Mouse (Mus musculus): ENCODE results near the gene Vil1. TPM values are rescaled to one million over a fixed set of nuclear protein-coding genes. Genes with fewer than 3 reads are reported as not detected.

Vil1 gene
- polyA plus RNA-seq, 1 experiment: 0.56 TPM

DNA sequence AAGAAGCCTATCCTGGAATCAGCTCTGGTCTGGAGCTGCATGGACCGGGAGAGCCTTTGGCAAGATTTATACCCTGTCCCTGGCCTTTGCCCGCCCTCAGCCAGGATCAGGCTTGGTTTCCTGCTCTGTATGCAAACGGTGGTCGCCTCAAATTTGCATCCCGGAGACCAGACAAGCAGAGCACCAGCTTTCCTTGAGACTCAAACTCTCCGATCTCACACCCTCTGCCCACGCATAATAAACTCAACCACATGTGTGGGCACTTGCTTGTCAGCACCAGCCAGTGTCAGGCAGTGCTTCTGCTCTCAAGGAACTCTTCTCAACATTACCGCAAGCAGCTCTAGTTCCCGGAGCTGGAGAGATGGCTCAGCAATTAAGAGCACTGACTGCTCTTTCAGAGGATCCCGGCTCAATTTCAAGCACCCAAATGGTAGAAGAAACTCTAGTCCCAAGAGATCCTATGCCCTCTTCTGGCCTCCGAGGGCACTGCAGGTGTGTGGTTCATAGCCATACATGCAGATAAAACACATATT lies 11.2 kb upstream of the Vil1 start:
- 0 out of 2 replicates have a peak, but pooled peaks cover 2% of the 10 kb centered on the region for H3K4me1 ChIP-seq (ENCODE audit: control insufficient read depth, insufficient read depth, low read length)
- TF ChIP-seq CTCF (IDR thresholded peaks at IDR 0.05; ENCODE audit: extremely low read depth, insufficient read depth, low read length) (peak; percentile 42), POLR2A (IDR thresholded peaks at IDR 0.05; ENCODE audit: extremely low read depth, insufficient read depth, low read length) (no peak)
- H3K4me3 ChIP-seq (ENCODE audit: insufficient read depth, low read length): peak overlapping the region; percentile 18
- H3K27ac ChIP-seq (ENCODE audit: insufficient read depth, low read length): peak overlapping the region; percentile 2; the same call in 1 of the 2 replicates

DNA sequence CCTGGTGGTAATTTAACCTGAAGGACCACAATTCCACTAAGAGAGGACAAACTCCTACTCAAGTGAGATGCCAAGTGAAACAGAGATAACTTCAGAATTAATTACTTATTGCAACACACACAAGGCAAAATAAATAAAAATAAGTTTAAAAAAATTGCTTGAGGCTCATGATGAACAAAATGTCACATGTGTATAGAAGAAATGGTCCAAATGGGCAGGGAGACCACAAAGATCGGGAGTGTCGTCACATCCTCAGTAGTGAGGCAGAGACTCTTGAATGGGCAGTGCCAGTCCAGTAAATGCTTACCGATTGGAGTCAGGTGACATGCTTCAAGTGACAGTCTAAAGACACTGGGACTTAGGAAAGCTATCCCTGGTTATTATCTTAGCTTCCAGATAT lies 8.6 kb upstream of the Vil1 start:
- H3K4me3 ChIP-seq (ENCODE audit: insufficient read depth, low read length): no peak overlapping the region
- no peak for TF ChIP-seq CTCF (IDR thresholded peaks at IDR 0.05; ENCODE audit: extremely low read depth, insufficient read depth, low read length)
- TF ChIP-seq POLR2A (IDR thresholded peaks at IDR 0.05; ENCODE audit: extremely low read depth, insufficient read depth, low read length): no peak
- 0 out of 2 replicates have a peak, but pooled peaks cover 2% of the 10 kb centered on the region for H3K4me1 ChIP-seq (ENCODE audit: control insufficient read depth, insufficient read depth, low read length)
- H3K27ac ChIP-seq (ENCODE audit: insufficient read depth, low read length): no peak overlapping the region

- TF ChIP-seq POLR2A (IDR thresholded peaks at IDR 0.05; ENCODE audit: extremely low read depth, insufficient read depth, low read length) (no peak), CTCF (IDR thresholded peaks at IDR 0.05; ENCODE audit: extremely low read depth, insufficient read depth, low read length) (no peak)
- H3K4me1 ChIP-seq (ENCODE audit: control insufficient read depth, insufficient read depth, low read length): 0 out of 2 replicates have a peak, but pooled peaks cover 2% of the 10 kb centered on the region
- no peak overlapping the region for H3K4me3 ChIP-seq (ENCODE audit: insufficient read depth, low read length)
- no peak overlapping the region for H3K27ac ChIP-seq (ENCODE audit: insufficient read depth, low read length)
Observed at GRCm38 (mm10) chr1:74401015-74401702, 8.0 kb upstream of the Vil1 start.

DNA sequence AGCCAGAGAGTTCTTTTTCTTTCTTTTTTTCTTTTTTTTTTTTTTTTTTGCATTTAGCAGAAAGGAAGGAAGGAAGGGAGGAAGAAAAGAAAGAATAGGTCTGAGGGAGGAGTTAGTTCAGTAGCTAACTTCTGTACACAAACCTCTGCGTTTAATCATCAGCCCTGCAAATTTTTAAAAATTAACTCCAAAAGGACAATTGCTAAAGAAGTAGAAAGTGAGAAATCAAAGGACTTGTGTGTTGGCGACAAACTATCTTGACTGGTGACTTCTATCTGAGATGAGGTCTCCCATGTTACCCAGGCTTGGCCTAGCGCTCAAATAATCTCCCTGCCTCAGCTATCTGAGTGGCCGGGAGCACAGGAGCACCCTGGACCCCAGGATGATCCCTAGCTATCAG lies 5.0 kb upstream of the Vil1 start:
- no peak for TF ChIP-seq POLR2A (IDR thresholded peaks at IDR 0.05; ENCODE audit: extremely low read depth, insufficient read depth, low read length)
- no peak for TF ChIP-seq CTCF (IDR thresholded peaks at IDR 0.05; ENCODE audit: extremely low read depth, insufficient read depth, low read length)
- H3K4me1 ChIP-seq (ENCODE audit: control insufficient read depth, insufficient read depth, low read length): no peaks in the 10 kb centered on the region
- H3K27ac ChIP-seq (ENCODE audit: insufficient read depth, low read length): no peak overlapping the region
- no peak overlapping the region for H3K4me3 ChIP-seq (ENCODE audit: insufficient read depth, low read length)

DNA sequence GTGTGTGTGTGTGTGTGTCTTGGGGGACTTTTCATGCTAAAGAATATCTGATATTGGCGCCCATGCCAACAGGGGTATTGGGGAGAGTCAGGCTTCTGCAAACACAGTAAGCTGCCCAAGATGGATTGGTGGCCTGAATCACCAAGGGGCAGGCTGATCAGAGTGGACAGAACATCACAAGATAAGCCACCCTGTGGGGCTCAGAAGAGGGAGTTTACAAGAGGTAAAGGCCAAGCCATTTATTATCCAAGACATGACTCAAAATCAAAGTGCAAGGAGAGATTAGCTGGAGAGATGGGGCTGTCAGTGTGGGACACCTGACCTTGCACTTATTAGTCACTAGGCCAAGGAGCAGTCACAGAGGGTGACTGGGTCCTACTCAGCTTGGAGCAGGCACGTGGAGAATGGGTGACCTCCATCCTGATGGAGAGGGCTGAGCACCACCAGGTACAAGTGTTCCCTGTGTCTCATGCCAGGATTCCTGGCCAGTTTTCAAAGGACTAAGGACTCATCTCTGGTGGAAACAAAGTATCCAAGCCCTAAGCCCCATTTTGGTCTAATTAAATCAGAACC lies 2.7 kb downstream of the Vil1 start:
- Histone ChIP-seq H3K4me3 (ENCODE audit: insufficient read depth, low read length) (no peak overlapping the region), H3K4me1 (ENCODE audit: control insufficient read depth, insufficient read depth, low read length) (no peaks in the 10 kb centered on the region), H3K27ac (ENCODE audit: insufficient read depth, low read length) (no peak overlapping the region)
- no peak for TF ChIP-seq POLR2A (IDR thresholded peaks at IDR 0.05; ENCODE audit: extremely low read depth, insufficient read depth, low read length)
- no peak for TF ChIP-seq CTCF (IDR thresholded peaks at IDR 0.05; ENCODE audit: extremely low read depth, insufficient read depth, low read length)

DNA sequence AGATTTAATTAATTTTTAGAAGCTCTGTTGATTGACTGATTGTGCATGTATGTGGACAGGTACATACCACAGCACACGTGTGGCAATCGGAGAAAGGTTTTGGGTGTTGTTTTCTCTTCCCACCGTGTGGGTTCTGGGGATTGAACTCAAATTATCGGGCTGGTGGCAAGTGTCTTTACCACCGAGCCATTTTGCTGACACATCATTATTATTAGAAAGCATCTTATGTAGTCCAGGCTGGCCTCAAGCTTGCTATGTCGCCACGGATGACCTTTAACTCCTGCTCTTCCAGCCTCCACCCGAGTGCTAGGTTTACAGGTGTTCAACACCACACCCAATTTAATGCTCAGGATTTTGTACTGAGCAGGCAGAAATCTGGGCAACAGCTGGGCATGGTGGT lies 3.5 kb downstream of the Vil1 start:
- Histone ChIP-seq H3K4me1 (ENCODE audit: control insufficient read depth, insufficient read depth, low read length) (no peaks in the 10 kb centered on the region), H3K4me3 (ENCODE audit: insufficient read depth, low read length) (no peak overlapping the region), H3K27ac (ENCODE audit: insufficient read depth, low read length) (no peak overlapping the region)
- no peak for TF ChIP-seq CTCF (IDR thresholded peaks at IDR 0.05; ENCODE audit: extremely low read depth, insufficient read depth, low read length)

GRCm38 (mm10) chr1:74415143-74415542 lies 6.0 kb downstream of the Vil1 start:
- TF ChIP-seq POLR2A (IDR thresholded peaks at IDR 0.05; ENCODE audit: extremely low read depth, insufficient read depth, low read length) (no peak), CTCF (IDR thresholded peaks at IDR 0.05; ENCODE audit: extremely low read depth, insufficient read depth, low read length) (no peak)
- Histone ChIP-seq H3K4me1 (ENCODE audit: control insufficient read depth, insufficient read depth, low read length) (no peaks in the 10 kb centered on the region), H3K27ac (ENCODE audit: insufficient read depth, low read length) (no peak overlapping the region), H3K4me3 (ENCODE audit: insufficient read depth, low read length) (no peak overlapping the region)

DNA sequence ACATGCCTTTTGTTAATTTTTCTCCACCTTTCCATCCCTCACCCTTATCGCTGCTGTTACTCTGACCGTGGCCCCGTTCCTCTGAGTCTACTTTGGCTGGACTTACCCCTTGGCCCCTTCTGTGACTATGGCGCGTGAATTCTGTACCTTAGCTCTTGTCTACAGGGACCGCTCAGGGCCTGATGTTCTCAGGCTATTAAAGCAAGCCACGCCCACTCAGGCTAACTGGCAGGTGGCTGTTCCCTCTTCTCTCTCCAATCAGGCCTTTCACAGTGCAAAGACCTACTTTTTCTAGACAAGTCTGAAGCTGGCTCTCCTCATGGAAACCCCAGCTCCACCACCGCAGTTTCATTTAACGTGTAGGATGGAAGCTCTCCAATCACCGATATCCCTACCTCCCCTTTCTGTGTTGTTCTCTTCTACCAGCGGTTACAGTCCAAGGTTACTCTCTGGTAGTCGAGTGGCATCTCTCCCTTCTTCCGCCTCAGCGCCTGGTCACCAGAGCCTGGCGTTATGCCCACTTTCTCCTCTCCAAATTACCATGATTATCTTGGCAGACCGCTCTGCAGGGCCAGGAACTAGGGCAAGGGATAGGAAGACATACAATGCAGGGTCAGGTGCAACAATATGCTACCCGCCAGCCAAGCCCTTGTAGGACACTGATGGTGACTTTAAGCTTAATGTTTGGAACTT lies 9.7 kb downstream of the Vil1 start:
- Histone ChIP-seq H3K27ac (ENCODE audit: insufficient read depth, low read length) (no peak overlapping the region), H3K4me3 (ENCODE audit: insufficient read depth, low read length) (no peak overlapping the region), H3K4me1 (ENCODE audit: control insufficient read depth, insufficient read depth, low read length) (no peaks in the 10 kb centered on the region)
- TF ChIP-seq POLR2A (IDR thresholded peaks at IDR 0.05; ENCODE audit: extremely low read depth, insufficient read depth, low read length): no peak
- TF ChIP-seq CTCF (IDR thresholded peaks at IDR 0.05; ENCODE audit: extremely low read depth, insufficient read depth, low read length): no peak

- no peak overlapping the region for H3K27ac ChIP-seq (ENCODE audit: insufficient read depth, low read length)
- H3K4me1 ChIP-seq (ENCODE audit: control insufficient read depth, insufficient read depth, low read length): no peaks in the 10 kb centered on the region
- no peak overlapping the region for H3K4me3 ChIP-seq (ENCODE audit: insufficient read depth, low read length)
- TF ChIP-seq POLR2A (IDR thresholded peaks at IDR 0.05; ENCODE audit: extremely low read depth, insufficient read depth, low read length) (no peak), CTCF (IDR thresholded peaks at IDR 0.05; ENCODE audit: extremely low read depth, insufficient read depth, low read length) (no peak)
Observed at GRCm38 (mm10) chr1:74419440-74419794, 10.2 kb downstream of the Vil1 start.

Measured in cortical plate, adult 2 months (tissue).